Mouse (Mus musculus) ovary, adult 10 weeks (tissue): ENCODE data around the gene Uqcr10. TPM values are rescaled to one million over a fixed set of nuclear protein-coding genes. Genes with fewer than 3 reads are reported as not detected.

Experiments used
- polyA plus RNA-seq: library from polyadenylated mRNA; stranded (reverse); fragments of 350-450 nt; fragmentation: Illumina TruSeq; extraction: RNeasy Lipid Tissue Mini Kit (QIAGEN cat#74804); gene quantifications from one replicate; pipeline ENCODE4 v1.2.3, GENCODE M21; 2014

The Uqcr10 gene
- 6.6 TPM for polyA plus RNA-seq

DNA sequence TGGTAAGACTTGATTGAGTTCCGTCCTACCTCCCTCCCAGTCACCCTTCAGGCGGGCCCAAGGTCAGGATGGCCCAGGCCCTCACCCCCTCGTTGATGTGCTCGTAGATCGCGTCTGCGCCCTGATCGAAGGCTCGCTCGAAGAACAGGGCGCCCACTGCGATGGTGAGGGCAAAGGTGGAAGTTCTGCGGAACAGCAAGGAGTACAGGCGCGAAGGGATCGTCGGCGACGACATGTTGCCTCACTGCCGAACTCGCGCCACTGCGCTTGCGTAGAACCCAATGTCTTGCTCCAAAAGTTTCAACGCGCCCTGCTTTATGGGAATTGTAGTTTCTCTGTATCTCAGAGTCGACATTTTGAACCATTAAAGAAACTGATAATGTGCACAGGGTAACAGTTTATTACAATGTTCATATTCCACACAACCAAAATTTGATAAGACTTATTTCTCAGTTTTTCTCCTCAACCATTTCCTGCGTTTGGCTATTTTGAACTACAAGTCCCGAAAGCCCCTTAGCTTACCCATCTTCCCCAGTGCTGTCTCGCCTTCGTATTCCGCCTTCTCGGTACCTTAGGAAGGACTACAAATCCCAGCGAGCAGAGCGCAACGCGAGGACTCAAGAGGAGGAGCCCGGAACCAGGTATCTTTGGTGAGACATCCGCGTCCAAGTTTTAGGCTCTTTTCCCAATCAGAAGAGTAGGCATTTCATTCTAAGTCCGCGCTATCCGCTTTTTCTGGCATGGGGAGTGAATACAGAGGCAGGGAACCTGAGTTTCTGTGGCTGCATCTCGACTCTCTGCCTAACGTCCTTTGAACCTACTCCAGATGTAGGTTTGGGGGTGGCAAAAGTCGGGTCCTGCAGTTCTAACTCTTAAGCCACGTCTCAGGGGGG lies at the start of gene Uqcr10, which contains the start of gene Zmat5:
TSS of gene Uqcr10 (minus strand) at position 271 of the 893 bp plus-strand sequence.
TSS of gene Zmat5 (plus strand) at position 607 of the 893 bp plus-strand sequence.

DNA sequence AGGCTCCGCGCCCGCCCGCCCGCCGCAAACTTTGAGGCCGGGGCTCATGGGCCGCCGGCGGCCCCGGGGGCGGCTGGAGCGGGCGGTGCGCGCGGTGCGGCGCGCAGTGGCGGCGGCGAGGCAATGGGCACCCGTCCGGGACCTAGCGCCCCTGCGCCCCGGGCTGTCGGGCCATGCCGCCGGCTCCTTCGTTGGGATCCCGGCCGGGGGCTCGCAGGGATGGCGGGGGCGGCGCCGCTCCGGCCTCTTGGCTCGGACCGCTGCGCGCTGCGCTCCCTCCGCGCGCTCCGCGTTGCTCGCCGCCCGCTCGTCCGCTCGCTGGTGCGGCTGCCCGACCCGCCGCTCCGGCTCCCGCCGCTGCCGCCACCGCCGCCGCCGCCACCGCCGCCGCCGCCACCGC lies 42.6 kb upstream of the Uqcr10 start, which contains the start of gene Cabp7:
TSS of gene Cabp7 (minus strand) at position 46 of the 400 bp plus-strand sequence.

Other genes starting within 250 kb of the Uqcr10 start
- gene Mtmr3, start 109.5 kb downstream of the Uqcr10 start, polyA plus RNA-seq = 16.8 TPM
- gene Gm11032, start 84.3 kb downstream of the Uqcr10 start, polyA plus RNA-seq = not detected
- 12.3 TPM for gene Ascc2, start 66.6 kb downstream of the Uqcr10 start, polyA plus RNA-seq
- not detected for gene Zmat5, start 336 bp upstream of the Uqcr10 start, polyA plus RNA-seq
- not detected for gene Cabp7, start 42.4 kb upstream of the Uqcr10 start, polyA plus RNA-seq
- gene Nf2, start 145.2 kb upstream of the Uqcr10 start, polyA plus RNA-seq = 106 TPM
- 26.4 TPM for gene Nipsnap1, start 169.6 kb upstream of the Uqcr10 start, polyA plus RNA-seq
- gene Thoc5, start 191.0 kb upstream of the Uqcr10 start, polyA plus RNA-seq = 6.7 TPM
- gene Nefh, start 243.7 kb upstream of the Uqcr10 start, polyA plus RNA-seq = 0.20 TPM